Mouse (Mus musculus) heart, postnatal 25 days (tissue): Measurements from ENCODE around the gene Obsl1. TPM values are rescaled to one million over a fixed set of nuclear protein-coding genes. Genes with fewer than 3 reads are reported as not detected.
A peak's percentile ranks its signal among the peaks of the same experiment; 100 is the strongest.

ENCODE experiments used
- DNase-seq: peaks from one replicate; pipeline ENCODE4 v3.0.0; 2022; ENCODE audit warnings: low spot score
- intact Hi-C: fragments of 180-260 bp; cut with DNase I; formaldehyde crosslinking; loops from one replicate; pipeline ENCODE4 v1.15.1; 2025
- total RNA-seq, 2 experiments: library from RNA; stranded (reverse); gene quantifications; 2 replicates each; pipeline ENCODE4 v1.2.3; 2021

Gene Obsl1
- total RNA-seq, 2 experiments from 2014 or later = 147 to 150 TPM

DNA sequence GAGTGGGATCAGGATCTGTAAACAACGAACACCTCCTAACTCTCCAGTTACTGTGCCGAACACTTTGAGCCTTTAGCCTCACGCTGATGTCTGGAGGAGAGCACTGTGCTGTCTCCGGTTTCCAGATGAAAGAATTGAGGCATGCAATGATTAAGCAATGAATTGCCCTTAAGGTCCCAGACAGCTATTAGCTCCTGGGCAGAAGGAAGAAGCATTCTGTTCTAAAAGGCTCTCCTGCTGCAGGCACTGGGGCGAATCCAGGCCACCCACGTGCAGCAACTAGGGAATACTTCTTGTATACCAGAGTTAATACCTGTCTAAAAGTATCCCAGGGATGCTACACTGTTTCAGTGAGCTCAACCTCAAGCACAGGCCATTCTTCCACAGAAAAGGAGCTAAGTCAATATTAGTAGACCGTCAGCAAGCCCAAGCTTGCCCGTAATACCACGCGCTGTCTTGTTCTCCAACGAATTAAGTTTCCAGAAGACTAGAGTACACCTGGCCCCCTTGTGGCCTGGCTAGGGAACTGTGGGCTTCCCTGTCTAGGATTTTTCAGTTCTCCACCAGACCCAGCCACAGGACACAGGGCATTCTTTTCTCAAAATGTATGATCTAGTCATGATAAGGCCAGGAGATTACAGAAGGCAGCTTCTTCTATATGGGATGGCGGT, 11.2 kb downstream of the Obsl1 start:
- no peak for DNase-seq

DNA sequence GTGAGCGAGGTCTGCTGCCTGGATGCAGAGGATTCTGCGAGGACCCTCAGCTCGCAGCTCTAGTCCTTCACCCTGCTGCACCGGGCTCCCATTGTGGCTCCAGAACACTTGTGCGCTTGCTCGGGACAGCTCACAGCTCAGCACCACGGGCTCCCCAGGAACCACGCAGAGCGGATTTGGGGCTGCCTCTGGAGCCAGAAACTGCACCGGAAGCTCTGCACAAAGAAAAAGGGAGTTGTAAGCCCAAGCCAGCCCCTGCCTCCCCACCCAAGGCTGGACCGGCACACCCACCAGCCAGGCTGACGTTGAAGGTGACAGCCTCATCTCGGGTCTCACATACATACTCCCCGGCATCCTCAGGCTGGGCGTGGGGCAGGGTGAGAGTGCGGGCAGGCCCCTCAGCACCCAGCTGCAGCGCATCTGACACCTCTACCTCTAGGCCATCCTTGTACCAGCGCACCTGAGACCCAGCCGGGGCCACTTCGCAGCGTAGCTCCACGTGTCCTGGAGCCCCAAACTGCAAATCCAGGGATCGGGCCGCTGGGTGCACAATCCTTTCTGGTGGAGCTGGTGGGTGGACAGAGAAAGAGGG, 13.6 kb downstream of the Obsl1 start:
- intact Hi-C loops = no loop called here
- DNase-seq = no peak

More for the DNA sequence above, 11.2 kb downstream of the Obsl1 start:
- intact Hi-C loops = loop anchor here (5.0 kb wide), 1 partner anchor 102 kb away; no protein-coding TSS in a partner anchor

DNA sequence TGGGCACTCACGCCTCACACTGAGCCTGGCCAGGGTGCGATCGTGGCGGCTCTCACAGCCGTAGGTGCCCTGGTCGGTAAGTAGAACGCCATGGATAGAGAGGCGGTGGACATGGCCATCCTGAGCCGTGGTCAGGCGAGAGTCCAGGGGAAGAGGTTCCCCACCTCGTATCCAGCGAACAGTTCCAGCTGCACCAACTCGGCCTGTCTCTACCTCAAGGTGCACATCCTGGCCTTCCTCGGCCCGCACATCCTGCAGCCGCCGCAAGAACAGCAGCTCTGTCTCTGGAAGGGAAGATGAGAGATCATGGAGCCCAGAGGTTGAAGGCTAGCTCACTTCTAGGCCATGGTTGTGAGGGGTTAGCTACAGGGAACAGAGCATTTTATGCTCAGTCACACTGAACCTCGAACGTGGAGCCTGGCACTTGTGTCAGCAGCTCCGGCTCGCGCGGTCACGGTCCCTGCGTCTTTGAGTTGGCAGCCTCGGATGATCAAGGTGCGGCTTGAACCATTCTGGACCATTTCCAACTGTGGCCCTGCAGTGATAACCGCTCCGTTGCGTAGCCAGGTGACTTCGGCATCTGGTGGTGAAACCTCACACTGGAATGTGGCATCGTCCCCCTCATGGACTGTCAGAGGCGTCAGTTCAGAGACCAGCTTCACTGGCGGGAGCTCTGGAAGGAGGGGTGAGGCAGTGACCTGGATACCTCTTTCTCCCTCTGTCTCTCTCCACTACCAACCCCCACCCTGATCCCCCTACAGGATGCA, 15.3 kb downstream of the Obsl1 start:
- no peak for DNase-seq
- intact Hi-C loops = no loop called here

DNA sequence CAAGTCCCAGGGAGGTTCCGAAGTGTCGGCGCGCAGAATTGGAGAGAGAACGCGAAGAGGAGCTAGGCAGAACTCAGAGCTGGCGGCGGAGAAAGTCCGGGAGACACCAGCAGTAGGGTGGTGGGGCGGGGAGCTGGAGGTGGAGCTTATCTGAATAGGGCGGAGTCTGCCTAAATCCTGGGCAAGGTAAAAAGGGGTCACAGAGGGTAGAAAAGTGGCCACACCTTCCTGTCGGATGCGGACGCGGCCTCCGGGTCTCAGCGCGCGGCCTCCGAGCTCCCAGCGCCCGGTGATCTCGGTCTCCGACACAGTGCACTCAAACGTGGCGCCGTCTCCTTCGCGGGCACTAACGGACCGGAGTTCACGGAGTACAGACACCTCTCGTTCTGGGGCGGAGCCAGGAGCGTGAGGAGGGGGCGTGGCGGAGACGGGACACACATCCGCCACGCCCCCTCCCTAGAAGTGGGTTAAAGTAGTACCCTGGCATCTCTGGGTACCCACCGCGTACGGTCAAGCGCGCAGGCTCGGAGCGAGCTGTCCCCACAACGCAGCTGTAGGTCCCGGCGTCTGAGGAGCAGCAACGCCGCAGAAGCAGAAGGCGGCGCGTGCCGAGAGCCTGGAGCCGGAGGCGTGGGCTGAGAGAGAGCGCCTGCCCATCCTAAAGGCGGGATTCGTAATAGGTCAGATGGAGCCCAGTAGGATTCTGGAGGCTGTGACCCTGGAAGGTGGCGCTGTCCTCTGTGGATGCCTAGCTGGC, 18.7 kb downstream of the Obsl1 start:
- no peak for DNase-seq
- intact Hi-C loops = no loop called here

- intact Hi-C loops = no loop called here
- no peak for DNase-seq
These were observed 19.2 kb downstream of the Obsl1 start for GRCm38 (mm10) chr1:75487040-75487404.

- DNase-seq = no peak
- intact Hi-C loops = no loop called here
These were observed 19.7 kb downstream of the Obsl1 start for GRCm38 (mm10) chr1:75486561-75486960.

- intact Hi-C loops = no loop called here
- DNase-seq = no peak
These were observed 25.5 kb downstream of the Obsl1 start for GRCm38 (mm10) chr1:75480735-75481134.

DNA sequence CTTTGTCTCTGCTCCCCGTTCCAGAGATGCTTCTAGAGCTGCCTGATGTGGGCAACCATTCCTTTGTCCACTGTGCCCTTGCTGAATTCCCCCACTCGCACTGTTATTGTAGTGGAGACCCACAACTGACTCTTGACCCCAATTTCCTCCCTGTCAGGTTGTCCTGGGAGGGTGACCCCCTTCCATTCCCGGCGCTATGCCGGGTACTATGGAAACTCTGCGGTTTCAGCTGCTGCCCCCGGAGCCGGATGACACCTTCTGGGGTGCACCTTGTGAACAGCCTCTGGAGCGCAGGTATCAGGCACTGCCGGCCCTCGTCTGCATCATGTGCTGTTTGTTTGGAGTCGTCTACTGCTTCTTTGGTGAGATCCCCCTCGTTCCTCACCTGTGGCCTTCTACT, 26.2 kb downstream of the Obsl1 start:
- no peak for DNase-seq
- intact Hi-C loops = no loop called here

DNA sequence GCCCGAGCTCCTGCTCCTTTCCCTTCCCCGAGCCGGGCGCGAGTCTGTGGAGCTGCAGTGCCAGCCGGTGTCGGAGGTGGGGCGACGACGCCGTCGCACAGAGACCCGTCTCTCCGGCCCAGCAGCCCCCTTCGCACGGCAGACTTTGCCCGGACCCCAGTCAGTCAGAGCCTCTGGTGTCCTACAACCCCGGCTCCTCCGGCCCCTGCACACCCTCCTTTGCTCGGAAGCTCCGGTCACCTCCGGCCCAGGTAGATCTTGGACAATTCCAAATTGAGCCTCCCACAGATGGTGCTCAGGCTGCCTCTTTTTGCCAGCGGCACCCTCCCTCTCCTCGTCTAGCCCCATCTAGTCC, 26.6 kb downstream of the Obsl1 start:
- intact Hi-C loops = loop anchor here (1.0 to 5.0 kb wide), 2 partner anchors 43 to 117 kb away; partner anchors contain the start of gene Stk11ip
- DNase-seq = no peak

DNA sequence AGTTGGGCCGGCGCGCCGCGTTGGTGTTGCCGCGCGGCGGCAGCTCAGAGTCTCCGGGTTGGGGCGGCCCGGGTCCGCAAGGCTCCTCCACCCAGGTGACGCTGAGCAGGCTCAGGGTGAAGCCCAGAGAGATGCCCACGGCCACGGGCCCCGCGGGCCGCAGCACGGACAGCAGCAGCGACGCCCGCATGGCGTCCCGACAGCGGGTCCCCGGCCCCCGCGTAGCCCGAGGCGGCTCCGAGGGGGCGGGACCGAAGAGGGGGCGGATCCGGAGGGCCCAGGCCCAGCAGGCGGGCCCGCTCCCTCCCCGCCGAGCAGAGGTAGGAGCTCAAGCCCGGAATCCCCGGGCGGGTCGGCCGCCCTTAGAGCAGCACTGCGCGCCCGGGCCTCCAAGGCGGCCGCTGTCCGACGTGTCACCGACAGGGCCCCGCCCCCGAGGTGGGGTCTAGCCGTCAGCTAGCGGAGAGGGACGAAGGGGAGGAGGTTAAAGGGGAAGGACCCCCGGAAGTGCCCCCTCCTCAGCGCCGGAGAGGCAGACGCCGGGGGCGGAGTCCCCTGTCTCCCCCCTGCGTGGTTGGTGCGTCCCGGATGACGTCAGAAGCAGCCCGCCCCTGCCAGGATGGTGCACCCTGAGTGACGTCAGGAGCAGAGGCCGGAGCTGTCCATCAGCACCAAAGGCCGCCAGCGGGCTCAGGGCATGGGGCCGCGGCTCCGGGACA, 27.2 kb downstream of the Obsl1 start, which contains the start of the genes Chpf and Tmem198:
Chpf (minus strand) TSS at position 392 of the 719 bp plus-strand sequence.
Tmem198 (plus strand) TSS at position 617 of the 719 bp plus-strand sequence.
- peak; percentile 92 for DNase-seq
- intact Hi-C loops = loop anchor here (1.0 to 5.0 kb wide), 2 partner anchors 43 to 117 kb away; partner anchors contain the start of gene Stk11ip

DNA sequence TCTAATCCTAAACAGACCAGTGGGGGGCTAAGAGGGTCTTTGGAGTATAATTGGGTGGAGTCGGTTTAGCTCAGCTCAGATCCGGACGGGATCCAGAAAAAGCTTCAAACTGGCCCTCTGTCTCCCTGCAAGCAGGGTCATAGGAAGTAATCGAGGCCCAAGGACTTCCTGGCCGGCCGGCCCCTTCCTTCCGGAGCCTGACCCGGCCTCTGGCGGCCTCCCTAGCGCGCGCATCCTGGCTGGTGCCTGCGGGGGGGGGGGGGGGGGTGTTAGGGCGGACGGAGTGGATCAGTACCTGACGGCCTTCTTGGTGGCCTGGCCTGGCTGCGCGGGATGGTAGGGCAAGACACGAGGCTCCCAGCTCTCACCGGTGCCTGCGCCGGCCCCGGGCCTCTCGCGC, 27.8 kb downstream of the Obsl1 start:
- DNase-seq = no peak
- intact Hi-C loops = loop anchor here (5.0 kb wide), 1 partner anchor 44 kb away; the partner anchor contains the start of gene Stk11ip

- DNase-seq = no peak
- intact Hi-C loops = loop anchor here (1.0 to 5.0 kb wide), 2 partner anchors 44 to 81 kb away; partner anchors contain the start of gene Stk11ip
These were observed 28.3 kb downstream of the Obsl1 start for GRCm38 (mm10) chr1:75477966-75478290.

GRCm38 (mm10) chr1:75477264-75477965, 28.8 kb downstream of the Obsl1 start:
- no peak for DNase-seq
- intact Hi-C loops = loop anchor here (1.0 to 5.0 kb wide), 2 partner anchors 45 to 82 kb away; partner anchors contain the start of gene Stk11ip

DNA sequence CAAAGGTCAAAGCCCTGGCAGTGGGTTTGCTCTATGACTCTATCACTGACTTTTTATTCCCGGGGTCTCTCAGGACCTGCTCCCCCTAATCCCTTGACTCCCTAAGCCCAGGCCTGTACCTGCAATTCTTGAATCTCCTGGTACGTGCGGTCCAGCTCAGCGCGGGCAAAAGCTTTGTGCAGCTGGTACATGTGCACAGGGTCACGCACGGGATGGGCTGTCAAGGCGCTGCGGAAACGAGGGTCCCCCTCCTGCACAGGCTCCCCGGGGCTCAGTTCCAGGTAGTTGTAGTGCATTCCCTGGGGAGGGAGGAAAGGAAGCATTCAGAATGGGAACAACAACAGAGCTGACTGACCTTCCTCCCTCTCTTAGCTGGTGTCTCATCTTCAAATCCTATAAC, 29.8 kb downstream of the Obsl1 start:
- no peak for DNase-seq
- intact Hi-C loops = loop anchor here (5.0 kb wide), 1 partner anchor 46 kb away; the partner anchor contains the start of gene Stk11ip

DNA sequence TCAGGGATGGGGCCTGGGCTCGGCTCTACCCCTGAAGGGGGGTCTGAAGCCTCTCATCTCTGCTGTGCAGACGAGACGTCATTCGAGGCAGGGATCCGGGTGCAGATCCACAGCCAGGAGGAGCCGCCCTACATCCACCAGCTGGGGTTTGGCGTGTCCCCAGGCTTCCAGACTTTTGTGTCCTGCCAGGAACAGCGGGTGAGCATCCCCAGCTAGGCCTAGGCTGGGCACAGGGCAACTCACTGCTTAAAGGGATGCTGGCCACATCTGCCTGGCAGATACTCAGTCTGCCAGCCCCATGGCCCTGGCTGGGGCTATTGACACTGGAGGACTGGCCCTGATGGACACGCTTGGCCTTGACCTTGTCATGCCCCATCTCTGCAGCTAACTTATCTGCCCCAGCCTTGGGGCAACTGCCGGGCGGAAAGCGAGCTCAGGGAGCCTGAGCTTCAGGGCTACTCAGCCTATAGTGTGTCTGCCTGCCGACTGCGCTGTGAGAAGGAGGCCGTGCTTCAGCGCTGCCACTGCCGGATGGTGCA, 36.9 kb downstream of the Obsl1 start:
- no peak for DNase-seq
- intact Hi-C loops = no loop called here

DNA sequence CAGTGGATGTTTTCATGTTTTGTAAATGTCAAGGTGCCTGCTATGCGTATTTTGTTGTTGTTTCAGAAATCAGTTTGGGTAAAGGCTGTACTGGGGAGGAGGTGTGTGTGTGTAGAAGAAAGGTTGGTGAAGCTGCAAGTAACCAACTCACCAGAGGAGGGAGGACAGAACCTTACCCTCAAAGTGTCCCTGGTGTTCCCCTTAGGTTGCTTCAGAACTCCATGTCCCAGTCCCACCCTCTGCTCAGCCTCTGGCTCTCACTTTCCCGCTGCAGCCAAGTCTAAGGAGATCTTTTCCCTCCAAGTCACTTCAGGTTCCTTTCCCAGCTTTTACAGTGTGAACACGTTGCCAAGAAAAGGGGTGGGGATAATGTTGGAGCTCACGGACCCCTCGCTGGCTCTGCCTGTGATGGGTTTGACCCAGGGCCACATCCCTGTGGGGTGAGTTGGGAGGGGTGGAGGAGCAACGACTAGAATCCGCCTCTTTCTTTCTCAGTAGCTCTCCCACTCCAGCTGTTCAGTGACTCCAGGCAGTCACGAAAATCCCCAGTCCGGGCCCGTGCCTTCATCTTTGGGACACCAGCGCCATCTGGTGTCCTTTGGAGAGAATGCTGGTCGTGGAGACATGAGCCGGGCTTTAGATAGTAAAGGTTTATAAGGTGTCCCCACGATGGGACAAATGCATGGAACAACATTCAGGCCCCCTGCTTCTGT, 38.9 kb downstream of the Obsl1 start:
- peak; percentile 51 for DNase-seq
- intact Hi-C loops = loop anchor here (1.0 kb wide), 2 partner anchors 22 to 124 kb away; no protein-coding TSS in a partner anchor

DNA sequence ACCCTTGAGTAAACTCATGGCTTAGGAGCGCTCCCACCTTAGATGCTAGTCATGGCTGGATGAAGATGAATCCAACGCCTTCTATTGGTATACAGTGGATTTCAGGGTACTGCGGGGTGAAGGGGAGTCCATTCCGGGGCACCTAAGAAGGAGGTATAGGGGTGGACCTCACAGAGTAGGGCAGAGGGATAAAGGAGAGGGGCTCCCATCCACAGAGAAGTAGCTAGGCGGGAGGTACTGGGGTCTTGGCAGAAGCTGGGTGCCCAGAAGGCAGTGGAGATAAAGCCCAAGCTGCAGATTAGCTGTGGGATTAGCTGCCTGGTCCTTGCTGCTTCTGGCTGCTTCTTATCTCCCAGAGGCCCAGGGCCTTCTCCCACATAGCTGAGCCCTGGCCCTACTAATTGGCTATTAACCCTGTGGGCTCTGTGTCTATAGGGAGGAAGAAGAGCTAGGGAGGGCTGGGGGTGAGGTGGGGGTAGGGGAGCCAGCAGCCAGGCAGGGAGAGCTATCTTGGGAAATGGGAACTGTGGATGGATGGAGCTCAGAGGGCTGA, 42.5 kb downstream of the Obsl1 start:
- intact Hi-C loops = no loop called here
- no peak for DNase-seq
